Mouse (Mus musculus): ENCODE measurements around the gene Tpst2. TPM values are rescaled to one million over a fixed set of nuclear protein-coding genes. Genes with fewer than 3 reads are reported as not detected.

The Tpst2 gene
- total and polyA plus RNA-seq, 3 experiments: 32.9 to 156 (median 55.7) TPM

DNA sequence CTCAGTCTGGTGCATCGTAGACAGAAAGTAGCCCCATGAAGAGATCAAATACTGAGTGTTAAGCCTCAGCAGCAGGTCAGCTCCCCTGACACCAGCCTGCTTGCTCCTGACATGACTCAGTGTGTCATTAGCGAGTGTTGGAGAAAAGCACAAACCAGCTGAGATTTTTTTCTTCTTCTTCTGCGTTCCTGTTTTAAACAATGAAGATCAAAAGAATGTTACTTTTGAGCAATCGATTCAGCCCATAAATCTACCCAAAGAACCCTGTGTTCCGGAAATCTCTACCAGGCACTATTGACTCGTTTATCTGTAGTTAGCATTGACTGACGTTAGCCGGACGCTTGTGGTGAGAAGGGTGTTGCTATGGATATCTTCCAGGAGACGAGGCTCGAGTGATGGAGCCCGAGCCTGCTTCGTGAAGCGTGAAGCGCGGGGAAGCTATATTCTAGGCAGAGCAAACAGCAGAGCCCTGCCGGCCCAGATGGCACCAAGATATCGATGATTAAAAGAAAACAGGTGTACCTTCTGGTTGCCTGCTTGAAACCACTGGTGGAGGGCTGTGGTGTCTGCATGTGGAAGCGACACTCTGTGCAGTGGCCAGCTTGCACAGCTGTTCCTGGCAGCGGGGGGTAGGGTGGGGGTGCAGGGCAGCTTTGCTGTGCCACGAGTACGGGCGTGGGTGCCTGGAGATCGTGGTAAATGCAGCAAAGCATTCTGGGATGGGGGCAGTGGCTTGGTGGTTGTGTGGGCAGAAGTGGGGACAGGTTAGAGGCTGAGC is 5.5 kb upstream of the Tpst2 start:
- Histone ChIP-seq H3K36me3 (replicated peaks) (no peaks in the 10 kb centered on the region), H3K4me1 (ENCODE audit: insufficient read depth, low read depth, low read length) (peaks cover 93% of the 10 kb centered on the region), H3K9me3 (replicated peaks) (no peaks in the 10 kb centered on the region), H3K4me3 (ENCODE audit: low read depth, low read length) (peak overlapping the region; percentile 60; the same call in 1 of the 2 replicates), H3K27me3 (ENCODE audit: insufficient read depth, low read length) (peaks cover 15% of the 10 kb centered on the region; the same call in 1 of the 2 replicates)
- peak; percentile 43 for DNase-seq (ENCODE audit: low spot score)
- TF ChIP-seq TAL1 (conservative IDR thresholded peaks at IDR 0.05; ENCODE audit: low read depth, low read length) (peak; percentile 52; the same call in 1 of the 2 replicates), GATA1 (IDR thresholded peaks at IDR 0.05; ENCODE audit: borderline replicate concordance, low read length) (no peak)
- peak; percentile 73 for ATAC-seq (ENCODE audit: extremely low read depth, insufficient number of reproducible peaks, low FRiP score, poor library complexity, severe bottlenecking)

DNA sequence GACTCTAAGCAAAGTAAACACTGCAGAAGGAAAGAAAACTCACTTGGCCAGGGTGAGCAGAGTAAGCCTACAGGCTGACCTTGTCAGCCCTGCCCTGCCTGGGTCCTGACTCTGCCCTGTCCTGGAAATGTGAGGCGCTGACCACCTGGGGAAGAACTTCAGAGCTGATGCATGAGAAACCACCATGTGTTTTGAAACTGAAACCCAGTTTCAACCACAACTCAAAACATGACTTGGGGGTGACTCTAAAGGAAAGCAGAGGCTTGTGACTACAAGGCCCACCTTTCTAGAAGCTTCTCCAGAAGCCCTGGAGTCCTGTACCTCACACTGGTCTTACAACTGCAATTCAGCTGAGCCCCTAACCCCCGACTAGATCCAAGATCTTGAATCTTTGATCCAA is 3.6 kb upstream of the Tpst2 start:
- peaks cover 81% of the 10 kb centered on the region for H3K4me1 ChIP-seq (ENCODE audit: insufficient read depth, low read depth, low read length)
- no peaks in the 10 kb centered on the region for H3K9me3 ChIP-seq (replicated peaks)

DNA sequence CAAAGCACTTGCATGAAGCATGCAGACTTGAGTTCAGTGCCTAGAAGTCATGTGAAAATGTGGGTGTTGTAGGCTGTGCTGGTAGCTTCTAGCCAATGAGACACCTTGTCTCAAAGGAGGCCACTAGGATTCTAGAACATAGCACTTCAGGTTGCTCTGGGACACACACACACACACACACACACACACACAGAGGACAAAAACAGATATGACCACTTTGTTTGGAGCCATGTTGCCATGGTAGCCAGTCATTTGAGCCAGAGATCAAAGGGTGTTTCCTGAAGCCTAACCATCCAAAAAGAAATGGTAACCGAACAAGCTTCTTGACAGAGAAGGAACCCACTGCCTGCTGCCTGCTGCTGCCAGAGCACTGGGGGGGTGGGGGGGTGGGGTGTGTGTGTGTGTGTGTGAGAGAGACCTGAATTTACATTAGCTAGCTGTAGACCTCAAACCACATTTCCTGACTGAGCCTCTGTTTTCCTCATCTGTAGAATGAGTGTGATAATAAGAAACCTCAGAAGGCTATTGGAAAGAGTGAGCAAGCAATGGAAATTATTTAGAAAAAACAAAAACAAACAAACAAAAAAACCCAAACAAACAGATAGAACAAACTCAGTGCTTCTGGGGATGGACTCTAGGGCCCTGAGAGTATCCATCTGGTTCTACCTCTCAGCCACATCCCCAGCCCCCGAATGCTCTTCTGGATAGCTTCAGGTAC is 2.6 kb upstream of the Tpst2 start:
- peaks cover 81% of the 10 kb centered on the region for H3K4me1 ChIP-seq (ENCODE audit: insufficient read depth, low read depth, low read length)
- ATAC-seq (ENCODE audit: extremely low read depth, insufficient number of reproducible peaks, low FRiP score, poor library complexity, severe bottlenecking): no peak
- no peak for DNase-seq (ENCODE audit: low spot score)

More for the DNA sequence above, 3.6 kb upstream of the Tpst2 start:
- ATAC-seq (ENCODE audit: extremely low read depth, insufficient number of reproducible peaks, low FRiP score, poor library complexity, severe bottlenecking) (no peak), DNase-seq (ENCODE audit: low spot score) (no peak)
- H3K36me3 ChIP-seq (replicated peaks): peaks cover 2% of the 10 kb centered on the region
- H3K4me3 ChIP-seq (ENCODE audit: low read depth, low read length): no peak overlapping the region
- H3K27me3 ChIP-seq (ENCODE audit: insufficient read depth, low read length): peaks cover 15% of the 10 kb centered on the region; the same call in 1 of the 2 replicates
- TF ChIP-seq TAL1 (conservative IDR thresholded peaks at IDR 0.05; ENCODE audit: low read depth, low read length) (no peak), CTCF (IDR thresholded peaks at IDR 0.05; ENCODE audit: low read depth, low read length) (no peak), POLR2AphosphoS5 (IDR thresholded peaks at IDR 0.05; ENCODE audit: insufficient replicate concordance, low read depth, low read length) (no peak), GATA1 (IDR thresholded peaks at IDR 0.05; ENCODE audit: borderline replicate concordance, low read length) (no peak), GATA2 (IDR thresholded peaks at IDR 0.05; ENCODE audit: borderline replicate concordance, low read depth, low read length) (no peak)

DNA sequence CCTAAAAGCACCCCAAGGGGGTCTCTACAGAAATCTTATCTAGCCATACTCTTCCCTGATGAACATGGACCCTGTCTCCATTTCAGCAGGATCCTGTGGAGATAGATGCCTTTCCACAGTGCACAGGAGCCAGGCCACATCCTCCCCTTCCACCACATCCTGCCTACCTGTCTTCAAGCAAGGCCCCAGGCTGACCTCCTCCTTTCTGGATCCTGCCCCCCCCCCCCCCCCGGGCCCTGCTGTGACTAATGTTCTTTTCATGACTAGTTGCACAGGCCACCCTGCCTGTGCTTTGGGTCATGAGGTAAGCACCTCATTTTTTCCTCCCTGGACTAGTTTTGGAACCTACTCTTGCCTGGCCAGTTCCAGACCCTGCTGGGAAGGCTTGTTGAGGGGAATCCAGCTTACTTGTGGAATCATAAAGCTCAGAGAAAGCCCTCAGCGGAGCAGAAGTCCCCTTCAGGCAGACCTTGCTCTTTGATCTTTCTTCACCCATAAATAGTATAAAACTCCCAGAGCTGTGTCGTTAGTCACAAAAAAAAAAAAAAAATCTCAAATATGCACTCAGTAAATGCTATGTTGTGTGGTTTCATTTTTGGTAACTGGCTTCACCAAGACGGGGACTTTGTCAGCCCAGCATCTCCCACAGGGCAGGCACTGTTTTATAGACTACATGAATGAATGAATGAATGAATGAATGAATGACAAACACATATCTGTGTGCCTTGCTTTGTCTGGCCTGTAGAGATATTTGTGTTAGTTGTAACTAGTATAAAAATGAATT is 1.3 kb upstream of the Tpst2 start:
- H3K9me3 ChIP-seq (replicated peaks): no peaks in the 10 kb centered on the region
- DNase-seq (ENCODE audit: low spot score) (no peak), ATAC-seq (ENCODE audit: extremely low read depth, insufficient number of reproducible peaks, low FRiP score, poor library complexity, severe bottlenecking) (no peak)
- H3K36me3 ChIP-seq (replicated peaks): peaks cover 25% of the 10 kb centered on the region
- no peak overlapping the region for H3K4me3 ChIP-seq (ENCODE audit: low read depth, low read length)
- H3K27me3 ChIP-seq (ENCODE audit: insufficient read depth, low read length): peaks cover 7% of the 10 kb centered on the region; the same call in 1 of the 2 replicates
- TF ChIP-seq GATA1 (IDR thresholded peaks at IDR 0.05; ENCODE audit: borderline replicate concordance, low read length) (no peak), CTCF (IDR thresholded peaks at IDR 0.05; ENCODE audit: low read depth, low read length) (no peak), TAL1 (conservative IDR thresholded peaks at IDR 0.05; ENCODE audit: low read depth, low read length) (no peak), POLR2AphosphoS5 (IDR thresholded peaks at IDR 0.05; ENCODE audit: insufficient replicate concordance, low read depth, low read length) (no peak), GATA2 (IDR thresholded peaks at IDR 0.05; ENCODE audit: borderline replicate concordance, low read depth, low read length) (no peak)
- peaks cover 86% of the 10 kb centered on the region for H3K4me1 ChIP-seq (ENCODE audit: insufficient read depth, low read depth, low read length)

More for the DNA sequence above, 2.6 kb upstream of the Tpst2 start:
- Histone ChIP-seq H3K27me3 (ENCODE audit: insufficient read depth, low read length) (peaks cover 13% of the 10 kb centered on the region; the same call in 1 of the 2 replicates), H3K36me3 (replicated peaks) (peaks cover 12% of the 10 kb centered on the region), H3K9me3 (replicated peaks) (no peaks in the 10 kb centered on the region), H3K4me3 (ENCODE audit: low read depth, low read length) (no peak overlapping the region)
- no peak for TF ChIP-seq GATA1 (IDR thresholded peaks at IDR 0.05; ENCODE audit: borderline replicate concordance, low read length)
- no peak for TF ChIP-seq CTCF (IDR thresholded peaks at IDR 0.05; ENCODE audit: low read depth, low read length)
- no peak for TF ChIP-seq TAL1 (conservative IDR thresholded peaks at IDR 0.05; ENCODE audit: low read depth, low read length)
- no peak for TF ChIP-seq POLR2AphosphoS5 (IDR thresholded peaks at IDR 0.05; ENCODE audit: insufficient replicate concordance, low read depth, low read length)
- TF ChIP-seq GATA2 (IDR thresholded peaks at IDR 0.05; ENCODE audit: borderline replicate concordance, low read depth, low read length): no peak

DNA sequence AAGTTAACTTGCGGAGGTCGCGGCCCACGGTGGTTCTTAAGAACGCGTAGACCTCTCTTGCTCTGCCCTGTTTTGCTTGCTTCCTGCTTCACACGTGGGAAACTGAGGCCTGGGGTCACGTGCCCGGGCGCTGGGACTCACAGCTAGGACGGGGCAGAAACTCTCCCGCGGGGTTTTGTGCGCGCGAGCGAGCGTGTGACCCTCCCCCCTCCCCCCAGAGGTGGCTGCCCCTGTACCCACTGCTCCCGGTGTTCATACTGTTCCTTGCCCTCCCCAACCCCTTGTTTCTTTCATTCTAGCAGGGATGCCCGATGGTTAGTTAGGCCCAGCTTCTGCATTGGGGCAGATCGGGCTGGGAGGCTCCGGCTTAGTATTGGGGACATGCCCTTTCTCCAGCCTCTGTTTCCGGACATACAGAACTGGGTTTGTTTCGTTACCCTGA is 437 bp downstream of the Tpst2 start:
- Histone ChIP-seq H3K36me3 (replicated peaks) (peaks cover 42% of the 10 kb centered on the region), H3K9me3 (replicated peaks) (no peaks in the 10 kb centered on the region), H3K27me3 (ENCODE audit: insufficient read depth, low read length) (no peaks in the 10 kb centered on the region), H3K4me1 (ENCODE audit: insufficient read depth, low read depth, low read length) (peaks cover 86% of the 10 kb centered on the region), H3K4me3 (ENCODE audit: low read depth, low read length) (peak overlapping the region; percentile 98)
- peak; percentile 68 for DNase-seq (ENCODE audit: low spot score)
- ATAC-seq (ENCODE audit: extremely low read depth, insufficient number of reproducible peaks, low FRiP score, poor library complexity, severe bottlenecking): no peak
- TF ChIP-seq CTCF (IDR thresholded peaks at IDR 0.05; ENCODE audit: low read depth, low read length): no peak
- no peak for TF ChIP-seq TAL1 (conservative IDR thresholded peaks at IDR 0.05; ENCODE audit: low read depth, low read length)
- TF ChIP-seq GATA1 (IDR thresholded peaks at IDR 0.05; ENCODE audit: borderline replicate concordance, low read length): no peak
- TF ChIP-seq POLR2AphosphoS5 (IDR thresholded peaks at IDR 0.05; ENCODE audit: insufficient replicate concordance, low read depth, low read length): no peak
- TF ChIP-seq GATA2 (IDR thresholded peaks at IDR 0.05; ENCODE audit: borderline replicate concordance, low read depth, low read length): no peak

All from G1E (cell line).